Mouse (Mus musculus) frontal cortex, postnatal 10 days (tissue): ENCODE data around the gene Lrrc61.

Experiments used
- DNase-seq, 2 experiments: peaks; one replicate each; pipeline ENCODE4 v3.0.0; 2022; ENCODE audit warnings: low spot score in 2 of 2, mixed read lengths in 1 of 2

Lrrc61 gene

GRCm38 (mm10) chr6:48593158-48594042, 38.8 kb downstream of the Lrrc61 start, which contains the start of the genes Repin1 and Gm44965:
Gene Repin1, plus strand, starts transcription at chr6:48593883.
Gene Gm44965, plus strand, starts transcription at chr6:48593941.
- DNase-seq = peak; percentile 92 to 93

- peak; percentile 51 to 57 for DNase-seq
These were observed 39.6 kb downstream of the Lrrc61 start for GRCm38 (mm10) chr6:48594043-48594738.

- no peak for DNase-seq
These were observed 40.7 kb downstream of the Lrrc61 start for GRCm38 (mm10) chr6:48595278-48595677.

- no peak for DNase-seq
These were observed 42.1 kb downstream of the Lrrc61 start for GRCm38 (mm10) chr6:48596545-48597232.

- DNase-seq = no peak
These were observed 42.6 kb downstream of the Lrrc61 start for GRCm38 (mm10) chr6:48597233-48597625.

GRCm38 (mm10) chr6:48600594-48600993, 46.0 kb downstream of the Lrrc61 start:
- no peak for DNase-seq

- peak; percentile 94 to 95 for DNase-seq
These were observed 46.9 kb downstream of the Lrrc61 start, which contains the start of gene Zfp775 for GRCm38 (mm10) chr6:48601271-48602079. Gene Zfp775, plus strand, starts transcription at chr6:48602063.

- no peak for DNase-seq
These were observed 47.6 kb downstream of the Lrrc61 start for GRCm38 (mm10) chr6:48602080-48602741.

- no peak for DNase-seq
These were observed 53.5 kb downstream of the Lrrc61 start for GRCm38 (mm10) chr6:48608124-48608523.

- DNase-seq = no peak
These were observed 54.9 kb downstream of the Lrrc61 start for GRCm38 (mm10) chr6:48609512-48609911.

GRCm38 (mm10) chr6:48610657-48611056, 56.1 kb downstream of the Lrrc61 start:
- DNase-seq = no peak

GRCm38 (mm10) chr6:48613464-48613863, 58.9 kb downstream of the Lrrc61 start:
- DNase-seq = no peak

GRCm38 (mm10) chr6:48614756-48615155, 60.2 kb downstream of the Lrrc61 start:
- no peak for DNase-seq

GRCm38 (mm10) chr6:48620031-48620430, 65.4 kb downstream of the Lrrc61 start:
- no peak for DNase-seq
